Mouse (Mus musculus) frontal cortex, postnatal 25 days (tissue): Measurements from ENCODE around the gene Apex1.
"Not testable (repeated sequence)": the region's sequence is repeated elsewhere in the genome, so short reads cannot be mapped to it uniquely, and the experiment has no call there.

ENCODE experiments used
- DNase-seq, 2 experiments: peaks; one replicate each; pipeline ENCODE4 v3.0.0; 2022; ENCODE audit warnings: low spot score in 2 of 2

Gene Apex1

GRCm38 (mm10) chr14:50969041-50969440 is 44.3 kb downstream of the Apex1 start:
- DNase-seq: no peak

GRCm38 (mm10) chr14:50969558-50970544 is 45.1 kb downstream of the Apex1 start:
- DNase-seq: peak in 1 of 2 experiments; percentile 18

GRCm38 (mm10) chr14:50970822-50971221 is 46.1 kb downstream of the Apex1 start:
- no peak for DNase-seq

- DNase-seq: not testable (repeated sequence)
These were observed 48.3 kb downstream of the Apex1 start for GRCm38 (mm10) chr14:50973054-50973453.

- DNase-seq: no peak
These were observed 48.9 kb downstream of the Apex1 start for GRCm38 (mm10) chr14:50973700-50974099.

GRCm38 (mm10) chr14:50975001-50975400 is 50.2 kb downstream of the Apex1 start:
- no peak for DNase-seq

- DNase-seq: no peak
These were observed 51.9 kb downstream of the Apex1 start for GRCm38 (mm10) chr14:50976674-50977073.
